Mouse (Mus musculus): ENCODE results near the gene Tnfsf4. TPM values are rescaled to one million over a fixed set of nuclear protein-coding genes. Genes with fewer than 3 reads are reported as not detected.

Tnfsf4 gene
- polyA plus RNA-seq (2012; rRNA removed): 0.10 TPM in 1 of 2 replicates, not detected in the other

GRCm38 (mm10) chr1:161394931-161395459 lies at the start of gene Tnfsf4:
TSS of gene Tnfsf4 (plus strand) at chr1:161395409.

Other genes with a start within 250 kb of the Tnfsf4 start
- gene Tex50, start 236.1 kb upstream of the Tnfsf4 start, polyA plus RNA-seq (2012; rRNA removed): 0.05 TPM in 1 of 2 replicates, not detected in the other
- 147 and 200 TPM in 2 replicates for gene Prdx6, start 144.2 kb upstream of the Tnfsf4 start, polyA plus RNA-seq (2012; rRNA removed)
- gene Tnfsf18, start 99.2 kb downstream of the Tnfsf4 start, polyA plus RNA-seq (2012; rRNA removed): not detected in 2 replicates

All from central nervous system, embryonic 11.5 days (tissue).